Mouse (Mus musculus): ENCODE measurements at regions not wholly inside any gene's neighbourhood (a gene's known extent, or its start where the extent isn't known, plus 50 kb on each side); places are given as distances from the start of the nearest gene placed in this dataset.

DNA sequence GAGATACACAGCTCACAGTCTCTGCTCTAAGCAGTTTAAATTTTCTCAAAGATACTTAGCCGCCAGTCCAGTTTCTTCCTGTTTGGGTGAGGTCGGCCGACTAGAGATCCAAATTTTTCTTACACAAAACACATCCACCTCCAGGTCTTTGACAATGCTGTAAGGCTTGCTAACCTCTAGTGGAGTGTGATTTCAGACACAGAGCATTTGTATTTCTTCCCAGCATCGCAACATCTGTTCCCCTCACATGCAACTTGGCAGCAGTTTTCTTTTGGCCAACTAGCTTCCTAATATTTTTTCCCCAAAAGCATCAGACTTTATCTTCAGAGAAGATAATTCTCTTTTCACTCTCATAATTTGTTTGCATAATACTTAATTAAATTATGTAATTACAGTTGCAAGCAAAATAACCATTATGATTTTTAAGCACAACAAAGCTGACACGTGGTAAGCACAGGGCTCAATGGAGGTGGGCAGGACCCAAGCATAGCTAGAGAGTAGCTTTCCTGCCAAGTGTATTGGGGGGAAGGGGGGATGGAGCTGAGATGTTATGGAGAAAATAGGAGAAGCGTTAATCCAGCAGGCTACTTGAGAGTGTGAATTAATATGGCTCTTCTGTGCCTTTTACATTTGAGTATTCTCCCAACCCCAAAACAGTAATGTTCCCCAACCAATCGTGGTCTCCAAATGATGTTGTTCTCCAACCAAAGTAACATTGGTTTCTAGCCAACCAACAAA, 276.9 kb downstream of the Cbln4 start:
- ATAC-seq (ENCODE audit: low FRiP score) = no peak
- 89% methylated on average over 7 of the region's 7 CpGs for WGBS
- no peaks in the 10 kb centered on the region for H3K36me3 ChIP-seq

DNA sequence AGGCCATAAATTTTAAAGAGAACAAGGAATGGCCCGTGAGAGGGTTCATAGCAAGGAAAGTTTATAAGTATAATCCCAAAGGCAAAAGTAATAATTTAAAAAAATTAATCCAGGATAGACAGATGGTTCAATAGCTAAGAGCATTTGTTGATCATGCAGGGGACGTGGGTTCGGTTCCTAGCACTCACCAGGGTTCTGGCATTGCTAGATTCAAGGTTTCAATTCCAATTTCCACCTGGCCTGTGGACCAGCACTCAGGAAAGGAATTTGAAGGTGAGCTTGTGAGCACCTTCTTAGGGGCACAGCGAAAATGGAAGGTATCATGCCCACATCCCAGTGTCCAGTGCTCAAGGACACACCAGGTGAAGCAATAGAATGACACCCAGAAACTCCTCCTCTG, 278.2 kb downstream of the Cbln4 start:
- Histone ChIP-seq H3K4me1 (no peaks in the 10 kb centered on the region), H3K27me3 (no peaks in the 10 kb centered on the region), H3K27ac (no peak overlapping the region), H3K9me3 (replicated peaks) (no peaks in the 10 kb centered on the region), H3K4me2 (replicated peaks) (no peak overlapping the region), H3K4me3 (no peak overlapping the region), H3K9ac (no peak overlapping the region), H3K36me3 (no peaks in the 10 kb centered on the region)
- no peak for ATAC-seq (ENCODE audit: low FRiP score)
- WGBS = 88% methylated on average over 4 of the region's 4 CpGs

More for the DNA sequence above, 276.9 kb downstream of the Cbln4 start:
- no peaks in the 10 kb centered on the region for H3K9me3 ChIP-seq (replicated peaks)
- H3K4me2 ChIP-seq (replicated peaks) = no peak overlapping the region
- H3K27ac ChIP-seq = no peak overlapping the region
- no peaks in the 10 kb centered on the region for H3K27me3 ChIP-seq
- H3K4me3 ChIP-seq = no peak overlapping the region
- no peaks in the 10 kb centered on the region for H3K4me1 ChIP-seq
- no peak overlapping the region for H3K9ac ChIP-seq

DNA sequence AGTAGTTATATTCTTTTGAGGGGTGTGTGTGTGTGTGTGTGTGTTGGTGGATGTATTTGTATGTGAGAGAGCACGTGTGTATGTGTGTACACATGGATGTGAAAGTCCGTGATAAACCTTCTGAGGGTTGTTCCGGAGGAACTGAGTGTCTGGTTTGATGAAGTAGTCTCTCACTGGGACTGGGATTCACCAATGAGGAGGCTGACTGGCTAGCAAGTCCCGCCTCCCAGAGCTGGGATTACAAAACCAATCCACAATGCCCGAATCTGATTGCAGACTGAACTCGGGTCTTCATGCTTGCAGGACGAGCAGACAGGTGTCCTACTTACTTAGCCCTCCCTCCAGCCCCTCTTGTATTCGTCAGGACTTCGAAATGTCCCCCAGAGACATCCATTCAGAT, 289.8 kb downstream of the Cbln4 start:
- Histone ChIP-seq H3K27me3 (no peaks in the 10 kb centered on the region), H3K4me2 (replicated peaks) (no peak overlapping the region), H3K9me3 (replicated peaks) (no peaks in the 10 kb centered on the region), H3K36me3 (no peaks in the 10 kb centered on the region), H3K4me3 (no peak overlapping the region), H3K4me1 (no peaks in the 10 kb centered on the region), H3K9ac (no peak overlapping the region), H3K27ac (no peak overlapping the region)
- no peak for ATAC-seq (ENCODE audit: low FRiP score)
- 74% methylated on average over 9 of the region's 9 CpGs for WGBS

DNA sequence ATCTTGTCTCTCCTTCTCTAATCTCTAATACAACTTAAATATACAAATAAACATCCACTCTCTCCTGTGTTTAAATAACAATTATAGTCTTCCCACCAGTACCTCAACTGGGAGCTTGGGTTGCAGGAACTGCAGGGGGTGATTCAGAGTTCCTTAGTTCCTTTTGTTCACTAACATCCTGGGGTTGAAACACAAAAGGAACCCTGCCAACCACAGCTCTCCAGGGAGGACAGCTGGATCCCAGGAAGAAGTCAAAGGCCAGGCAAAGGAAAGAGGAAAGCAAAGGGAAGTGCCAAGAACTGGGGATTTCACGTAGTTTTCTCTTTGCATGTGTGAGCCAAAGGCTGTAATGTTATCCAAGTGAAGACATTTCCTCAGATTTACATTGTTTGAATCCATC, 296.1 kb downstream of the Cbln4 start:
- Histone ChIP-seq H3K27ac (no peak overlapping the region), H3K9ac (no peak overlapping the region), H3K36me3 (no peaks in the 10 kb centered on the region), H3K9me3 (replicated peaks) (no peaks in the 10 kb centered on the region), H3K4me2 (replicated peaks) (no peak overlapping the region), H3K4me3 (no peak overlapping the region), H3K4me1 (no peaks in the 10 kb centered on the region), H3K27me3 (no peaks in the 10 kb centered on the region)
- 4% methylated on average over 1 of the region's 1 CpGs for WGBS
- no peak for ATAC-seq (ENCODE audit: low FRiP score)

DNA sequence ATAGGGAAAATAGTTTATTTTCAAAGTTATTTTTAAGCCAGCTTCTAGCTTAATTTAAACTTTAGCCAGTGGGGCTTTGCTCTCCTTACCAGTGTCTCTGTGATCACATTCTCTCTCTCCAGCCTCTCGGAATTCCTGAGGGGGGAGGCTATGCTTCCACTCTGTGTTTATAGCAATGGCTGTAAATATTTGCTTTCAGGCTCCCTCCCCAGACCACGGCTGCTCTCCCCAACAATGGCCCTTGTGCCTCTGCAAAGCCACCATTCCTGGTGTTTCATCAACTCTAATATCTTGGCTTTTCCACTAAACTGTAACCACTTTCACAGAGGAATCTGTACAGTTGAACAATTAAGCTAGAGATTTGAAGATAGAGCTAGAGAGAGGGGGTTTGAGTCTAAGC, 300.2 kb downstream of the Cbln4 start:
- H3K27me3 ChIP-seq = no peaks in the 10 kb centered on the region

DNA sequence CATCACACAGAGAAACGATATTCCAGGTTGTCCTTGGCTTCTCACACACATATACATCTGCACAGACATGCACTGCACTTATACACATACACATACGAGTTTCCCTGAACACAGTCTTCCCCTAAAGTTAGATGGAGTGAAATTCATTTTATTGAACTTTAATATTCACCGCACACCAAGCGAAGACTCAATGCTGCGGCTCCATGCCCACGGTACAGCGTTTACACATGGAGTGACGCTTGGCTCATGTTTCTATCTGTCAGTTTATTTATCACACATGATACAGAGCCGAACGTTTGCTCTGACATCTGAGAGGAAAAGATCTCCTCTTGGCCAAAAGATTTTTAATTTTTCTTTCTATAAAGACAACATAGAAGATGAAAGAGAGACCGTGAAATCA, 300.6 kb downstream of the Cbln4 start:
- no peak overlapping the region for H3K4me3 ChIP-seq

More for the DNA sequence above, 300.2 kb downstream of the Cbln4 start:
- Histone ChIP-seq H3K4me1 (no peaks in the 10 kb centered on the region), H3K27ac (no peak overlapping the region), H3K4me3 (no peak overlapping the region), H3K4me2 (replicated peaks) (no peak overlapping the region), H3K36me3 (no peaks in the 10 kb centered on the region), H3K9me3 (replicated peaks) (no peaks in the 10 kb centered on the region), H3K9ac (no peak overlapping the region)
- no peak for ATAC-seq (ENCODE audit: low FRiP score)
- WGBS = 26% methylated on average over 2 of the region's 2 CpGs

DNA sequence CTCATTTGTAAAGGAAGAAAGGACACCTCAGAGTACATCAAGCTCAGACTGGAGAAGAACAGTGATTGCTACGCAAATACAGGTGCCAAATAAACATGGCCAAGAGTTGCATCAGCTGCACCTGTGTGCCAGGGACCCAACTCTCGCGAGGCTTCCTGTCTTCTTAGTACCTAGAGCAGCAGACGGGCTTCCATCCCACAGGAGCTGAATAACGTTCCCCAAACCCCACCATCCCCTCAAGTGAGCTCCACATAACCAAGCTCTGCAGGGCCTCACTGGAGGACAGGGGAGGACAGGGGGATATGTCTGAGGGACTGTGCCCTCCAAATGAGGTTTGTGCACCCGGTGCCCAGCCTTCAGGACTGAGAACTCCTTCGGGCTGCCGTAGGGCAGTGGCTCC, 305.5 kb downstream of the Cbln4 start:
- Histone ChIP-seq H3K9ac (no peak overlapping the region), H3K27ac (no peak overlapping the region), H3K36me3 (no peaks in the 10 kb centered on the region), H3K9me3 (replicated peaks) (no peaks in the 10 kb centered on the region), H3K4me3 (no peak overlapping the region), H3K4me2 (replicated peaks) (no peak overlapping the region), H3K4me1 (no peaks in the 10 kb centered on the region), H3K27me3 (no peaks in the 10 kb centered on the region)
- ATAC-seq (ENCODE audit: low FRiP score) = no peak
- WGBS = 92% methylated on average over 8 of the region's 8 CpGs

More for the DNA sequence above, 300.6 kb downstream of the Cbln4 start:
- ATAC-seq (ENCODE audit: low FRiP score) = no peak
- H3K27me3 ChIP-seq = no peaks in the 10 kb centered on the region
- no peaks in the 10 kb centered on the region for H3K36me3 ChIP-seq
- no peaks in the 10 kb centered on the region for H3K4me1 ChIP-seq
- H3K27ac ChIP-seq = no peak overlapping the region
- H3K4me2 ChIP-seq (replicated peaks) = no peak overlapping the region
- WGBS = 75% methylated on average over 11 of the region's 11 CpGs
- H3K9me3 ChIP-seq (replicated peaks) = no peaks in the 10 kb centered on the region
- no peak overlapping the region for H3K9ac ChIP-seq

DNA sequence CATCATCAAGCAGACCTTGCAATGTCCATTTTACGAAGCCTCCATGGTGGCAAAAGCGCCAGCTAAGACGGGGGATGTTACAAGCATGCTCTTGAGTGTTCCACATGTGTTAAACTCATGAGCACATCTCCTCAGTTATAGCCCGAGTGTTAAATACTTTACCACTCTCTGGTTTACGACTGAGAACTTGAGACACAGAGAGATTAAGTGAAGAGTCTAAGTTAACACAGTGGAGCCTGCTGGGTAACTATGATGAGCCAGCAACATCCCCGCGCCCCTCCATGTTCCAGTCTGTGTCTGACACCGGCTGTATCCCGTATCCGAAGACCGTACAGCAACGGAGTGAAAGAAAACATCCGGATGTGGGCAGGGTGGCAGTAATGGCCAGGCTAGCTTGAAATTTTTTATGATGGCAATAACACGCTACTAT, 308.2 kb downstream of the Cbln4 start:
- H3K4me1 ChIP-seq = no peaks in the 10 kb centered on the region
- no peak for ATAC-seq (ENCODE audit: low FRiP score)
- no peaks in the 10 kb centered on the region for H3K9me3 ChIP-seq (replicated peaks)
- no peak overlapping the region for H3K27ac ChIP-seq
- no peak overlapping the region for H3K4me2 ChIP-seq (replicated peaks)
- H3K9ac ChIP-seq = no peak overlapping the region
- no peaks in the 10 kb centered on the region for H3K36me3 ChIP-seq
- WGBS = 83% methylated on average over 14 of the region's 14 CpGs
- no peak overlapping the region for H3K4me3 ChIP-seq
- no peaks in the 10 kb centered on the region for H3K27me3 ChIP-seq

DNA sequence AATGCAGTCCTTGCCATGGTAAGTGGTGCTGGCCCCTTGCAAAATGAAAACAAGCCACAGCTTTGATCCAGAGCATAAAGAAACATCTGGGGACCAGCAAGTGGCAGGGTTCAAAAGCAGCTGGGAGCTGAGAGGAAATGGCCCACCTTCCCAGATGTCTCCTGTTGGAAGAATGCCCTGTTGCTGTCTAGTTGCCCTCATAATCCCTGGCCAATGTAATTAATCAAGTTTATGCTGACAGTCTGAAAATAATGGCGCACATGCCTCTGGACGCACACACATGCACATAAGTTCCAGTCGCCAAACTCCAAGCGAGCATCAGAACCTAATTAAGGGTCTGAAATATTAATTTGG, 308.7 kb downstream of the Cbln4 start:
- 75% methylated on average over 4 of the region's 4 CpGs for WGBS
- Histone ChIP-seq H3K36me3 (no peaks in the 10 kb centered on the region), H3K4me1 (no peaks in the 10 kb centered on the region), H3K4me3 (no peak overlapping the region), H3K4me2 (replicated peaks) (no peak overlapping the region), H3K9me3 (replicated peaks) (no peaks in the 10 kb centered on the region), H3K9ac (no peak overlapping the region), H3K27me3 (no peaks in the 10 kb centered on the region), H3K27ac (no peak overlapping the region)
- no peak for ATAC-seq (ENCODE audit: low FRiP score)

DNA sequence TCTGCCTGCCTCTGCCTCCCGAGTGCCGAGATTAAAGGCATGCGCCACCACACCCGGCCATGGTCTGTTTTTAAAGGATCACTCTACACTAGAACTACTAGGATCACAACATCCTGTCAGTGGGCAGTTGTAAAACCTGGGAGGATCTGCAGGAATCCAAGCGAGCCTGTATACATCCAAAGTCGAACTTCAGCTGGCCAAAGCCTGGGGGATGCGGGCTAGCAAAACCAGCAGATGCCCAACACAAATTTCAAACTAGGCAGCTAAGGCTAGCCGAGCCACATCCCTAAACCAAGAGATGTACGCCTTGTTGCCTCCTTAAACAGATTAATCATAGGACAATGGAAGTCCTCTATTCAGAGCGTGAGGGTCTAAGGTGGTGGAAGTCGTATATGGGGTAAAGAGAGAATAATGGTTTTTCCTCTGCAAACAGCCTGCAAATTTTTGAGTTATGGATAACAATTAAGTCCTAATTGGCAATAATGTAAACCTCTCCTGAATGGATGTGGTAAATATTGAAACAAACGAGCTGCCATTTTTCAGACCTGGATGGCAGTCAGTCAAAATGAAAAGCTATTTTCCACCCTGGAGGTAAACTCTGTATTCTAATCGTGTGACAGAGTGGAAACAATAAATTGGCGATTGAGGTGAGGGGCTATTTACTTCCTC, 309.2 kb downstream of the Cbln4 start:
- no peak overlapping the region for H3K27ac ChIP-seq
- H3K27me3 ChIP-seq = no peaks in the 10 kb centered on the region
- H3K4me2 ChIP-seq (replicated peaks) = no peak overlapping the region
- no peaks in the 10 kb centered on the region for H3K36me3 ChIP-seq
- 74% methylated on average over 14 of the region's 14 CpGs for WGBS
- ATAC-seq (ENCODE audit: low FRiP score) = no peak
- H3K4me3 ChIP-seq = no peak overlapping the region
- H3K9ac ChIP-seq = no peak overlapping the region
- no peaks in the 10 kb centered on the region for H3K9me3 ChIP-seq (replicated peaks)
- no peaks in the 10 kb centered on the region for H3K4me1 ChIP-seq

DNA sequence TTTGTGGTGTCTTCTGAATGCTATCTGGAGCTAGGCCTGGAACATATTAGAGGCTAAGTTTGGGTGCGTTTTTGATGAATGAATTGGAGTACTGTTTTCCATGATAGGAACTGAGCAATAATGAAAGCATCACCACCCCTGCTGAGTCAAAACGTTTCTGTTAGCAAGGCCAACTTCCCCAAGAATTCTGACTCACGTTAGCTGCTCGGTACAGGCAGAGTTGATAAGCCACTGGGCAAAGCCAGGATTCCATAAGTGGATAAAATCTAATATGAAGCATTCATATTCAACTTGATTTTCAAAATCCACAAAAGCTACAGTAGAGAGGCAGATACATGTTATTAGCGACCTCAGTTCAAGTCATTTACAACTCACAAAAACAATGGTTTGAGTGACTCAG, 324.0 kb downstream of the Cbln4 start:
- 78% methylated on average over 5 of the region's 5 CpGs for WGBS
- no peak overlapping the region for H3K9ac ChIP-seq
- no peak for ATAC-seq (ENCODE audit: low FRiP score)

DNA sequence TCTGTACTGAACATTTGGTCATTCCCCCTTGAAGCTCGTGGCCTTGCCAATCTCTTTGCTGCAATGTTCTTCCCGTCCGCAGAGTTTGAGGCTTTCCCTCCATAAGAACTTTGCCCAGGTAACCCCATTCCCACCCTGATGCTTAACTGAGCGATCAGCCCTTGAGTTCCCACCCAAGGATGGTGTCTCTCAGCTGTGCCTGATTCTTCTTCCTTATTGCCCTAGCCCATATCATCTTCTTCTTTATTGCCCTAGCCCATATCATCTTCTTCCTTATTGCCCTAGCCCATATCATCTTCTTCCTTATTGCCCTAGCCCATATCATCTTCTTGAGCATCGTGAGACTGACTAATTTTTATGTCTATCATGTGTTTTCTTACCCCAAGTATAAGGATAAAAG, 324.4 kb downstream of the Cbln4 start:
- no peak overlapping the region for H3K9ac ChIP-seq
- no peak overlapping the region for H3K4me2 ChIP-seq (replicated peaks)
- no peaks in the 10 kb centered on the region for H3K27me3 ChIP-seq
- no peak overlapping the region for H3K4me3 ChIP-seq
- no peaks in the 10 kb centered on the region for H3K9me3 ChIP-seq (replicated peaks)
- WGBS = 87% methylated on average over 5 of the region's 5 CpGs
- H3K36me3 ChIP-seq = no peaks in the 10 kb centered on the region
- H3K4me1 ChIP-seq = no peaks in the 10 kb centered on the region
- H3K27ac ChIP-seq = no peak overlapping the region
- ATAC-seq (ENCODE audit: low FRiP score) = no peak

More for the DNA sequence above, 324.0 kb downstream of the Cbln4 start:
- Histone ChIP-seq H3K4me3 (no peak overlapping the region), H3K4me2 (replicated peaks) (no peak overlapping the region), H3K27me3 (no peaks in the 10 kb centered on the region), H3K27ac (no peak overlapping the region), H3K9me3 (replicated peaks) (no peaks in the 10 kb centered on the region), H3K36me3 (no peaks in the 10 kb centered on the region), H3K4me1 (no peaks in the 10 kb centered on the region)

Data from hindbrain, embryonic 12.5 days (tissue).